ENCODE assay signal across 7 mouse cellular contexts in genomic region chr7:132315149-132316091, GRCm38 (mm10). TPM values are rescaled to one million over a fixed set of nuclear protein-coding genes. Genes with fewer than 3 reads are reported as not detected.
DNase-seq lines count a peak whose midpoint lies in the region; ATAC-seq lines count a peak whose summit lies in the region.

No protein-coding gene starts in this region.

- peak; percentile 54 for ATAC-seq in limb, embryonic 12.5 days (ENCODE audit: insufficient number of reproducible peaks, insufficient read depth, low FRiP score, low TSS enrichment, low read depth)
- peak; percentile 83 for ATAC-seq in midbrain, embryonic 13.5 days

- peaks cover 66% of the 10 kb centered on the region for H3K4me1 ChIP-seq in embryonic facial prominence, embryonic 10.5 days
- H3K4me1 ChIP-seq in limb, embryonic 12.5 days (replicated peaks): peaks cover 45% of the 10 kb centered on the region
- peaks cover 62% of the 10 kb centered on the region for H3K4me1 ChIP-seq in midbrain, embryonic 13.5 days (replicated peaks)

- peak overlapping the region; percentile 88 for H3K4me3 ChIP-seq in embryonic facial prominence, embryonic 10.5 days
- H3K4me3 ChIP-seq in limb, embryonic 12.5 days (replicated peaks): peak overlapping the region; percentile 79
- H3K4me3 ChIP-seq in midbrain, embryonic 13.5 days (replicated peaks): peak overlapping the region; percentile 70

- H3K9me3 ChIP-seq in embryonic facial prominence, embryonic 10.5 days: no peaks in the 10 kb centered on the region
- no peaks in the 10 kb centered on the region for H3K9me3 ChIP-seq in limb, embryonic 12.5 days
- H3K9me3 ChIP-seq in midbrain, embryonic 13.5 days: no peaks in the 10 kb centered on the region

- peak; percentile 79 for DNase-seq in adrenal gland, postnatal 25 days
- peak; percentile 90 for DNase-seq in embryonic facial prominence, embryonic 10.5 days (ENCODE audit: low spot score)
- peak; percentile 97 for DNase-seq in heart, adult 11 months
- DNase-seq in kidney, adult 11 months: peak; percentile 72
- peak; percentile 37 for DNase-seq in spleen, adult 12 weeks (ENCODE audit: low spot score)

- H3K36me3 ChIP-seq in embryonic facial prominence, embryonic 10.5 days (replicated peaks): no peaks in the 10 kb centered on the region
- no peaks in the 10 kb centered on the region for H3K36me3 ChIP-seq in limb, embryonic 12.5 days
- no peaks in the 10 kb centered on the region for H3K36me3 ChIP-seq in midbrain, embryonic 13.5 days

- peaks cover 54% of the 10 kb centered on the region for H3K27me3 ChIP-seq in embryonic facial prominence, embryonic 10.5 days (replicated peaks; ENCODE audit: low read depth, poor library complexity, severe bottlenecking)
- H3K27me3 ChIP-seq in limb, embryonic 12.5 days: peaks cover 13% of the 10 kb centered on the region; the same call in 1 of the 2 replicates
- H3K27me3 ChIP-seq in midbrain, embryonic 13.5 days: no peaks in the 10 kb centered on the region

- peak overlapping the region; percentile 90 for H3K27ac ChIP-seq in embryonic facial prominence, embryonic 10.5 days (replicated peaks)
- H3K27ac ChIP-seq in limb, embryonic 12.5 days: peak overlapping the region; percentile 87
- peak overlapping the region; percentile 87 for H3K27ac ChIP-seq in midbrain, embryonic 13.5 days

- H3K9ac ChIP-seq in limb, embryonic 12.5 days (replicated peaks): peak overlapping the region; percentile 86
- H3K9ac ChIP-seq in midbrain, embryonic 13.5 days (replicated peaks): peak overlapping the region; percentile 93

- H3K4me2 ChIP-seq in limb, embryonic 12.5 days: peak overlapping the region; percentile 96
- peak overlapping the region; percentile 96 for H3K4me2 ChIP-seq in midbrain, embryonic 13.5 days (replicated peaks)

- 1% methylated on average over 51 of the region's 51 CpGs for WGBS in embryonic facial prominence, embryonic 10.5 days
- 1% methylated on average over 43 of the region's 51 CpGs for WGBS in limb, embryonic 12.5 days
- WGBS in midbrain, embryonic 13.5 days: 1% methylated on average over 51 of the region's 51 CpGs

RNA-seq across cellular contexts. Expression of gene Chst15, which starts 1.6 kb away (rescaled TPM):
- total RNA-seq in adrenal gland, postnatal 25 days (2021): 33.6 and 41.1 TPM in 2 replicates
- polyA plus RNA-seq in embryonic facial prominence, embryonic 10.5 days (2016; fragmentation: Nextera tagmentation; extraction: Ambion mirVana): 11.8 and 12.7 TPM in 2 replicates
- polyA plus RNA-seq in limb, embryonic 12.5 days (2016; fragmentation: Nextera tagmentation; extraction: Ambion mirVana): 21.2 and 23.8 TPM in 2 replicates
- polyA plus RNA-seq in midbrain, embryonic 13.5 days (2015; fragmentation: Nextera tagmentation; extraction: Ambion mirVana): 17.9 and 18.6 TPM in 2 replicates

Comparison
In these comparisons a context has a peak if more than half of its experiments do, and no peak if none do; other contexts are left out.
1. Peak in every context shown above with its lines: DNase-seq, ATAC-seq, H3K4me3 ChIP-seq and H3K27ac ChIP-seq.
2. DNase-seq: peak in every context shown above with its lines; median percentile 97 in heart, adult 11 months; 90 in embryonic facial prominence, embryonic 10.5 days; 79 in adrenal gland, postnatal 25 days; 72 in kidney, adult 11 months; 37 in spleen, adult 12 weeks.